Comparison of ENCODE assay signal across 24 mouse cellular contexts in genomic region chr2:65346037-65346436, GRCm38 (mm10). TPM values are rescaled to one million over a fixed set of nuclear protein-coding genes. Genes with fewer than 3 reads are reported as not detected.
DNase-seq lines count a peak whose midpoint lies in the region; ATAC-seq and TF ChIP-seq lines count a peak whose summit lies in the region.
"Had no signal": no experiment of that assay in that cellular context is flagged by ENCODE, and none has a peak within 500 bp of the region (broad histone marks: within the 10 kb centered on the region; RNA-seq: fewer than 3 reads in every experiment).

No protein-coding gene starts in this region.

- intact Hi-C loops in gastrocnemius, postnatal 14 days (cut with DNase I; ENCODE audit: low total_unique reads) = loop anchor here (10.0 kb wide), 1 partner anchor 381 kb away; no protein-coding TSS in a partner anchor

- H3K4me1 ChIP-seq in intestine, embryonic 15.5 days (replicated peaks) = no peaks in the 10 kb centered on the region
- H3K4me1 ChIP-seq in intestine, embryonic 16.5 days (ENCODE audit: control insufficient read depth, insufficient read depth, low read length) = no peaks in the 10 kb centered on the region
- H3K4me1 ChIP-seq in intestine, postnatal 0 days (replicated peaks; ENCODE audit: control insufficient read depth, insufficient read depth, low read length) = no peaks in the 10 kb centered on the region

- peak; percentile 7 for DNase-seq in induced T-regulatory cell, adult 2 months (ENCODE audit: low read depth)
- DNase-seq in gastrocnemius, postnatal 14 days = no peak
- no peak for DNase-seq in left cerebral cortex, adult 8-10 months (ENCODE audit: low spot score in 2 of 2)
- DNase-seq in thymus, postnatal 4 days = no peak
- DNase-seq in lung, postnatal 4 days = no peak
- DNase-seq: adrenal gland, adult 2 months; adrenal gland, adult 8-10 months; adrenal gland, postnatal 10 days; adrenal gland, postnatal 14 days; adrenal gland, postnatal 25 days; adrenal gland, postnatal 36 days; B cell, adult 2 months; cerebellum, adult 11 months; cerebellum, adult 11-12 months had no signal

- ATAC-seq in intestine, embryonic 15.5 days = peak; percentile 65; the same call in 1 of the 2 replicates
- ATAC-seq in intestine, embryonic 16.5 days = peak; percentile 70; the same call in 1 of the 2 replicates
- ATAC-seq in intestine, postnatal 0 days = peak; percentile 60
- ATAC-seq: activated CD4-positive, CD25-positive, alpha-beta regulatory T cell, adult 4 months; CD4-positive, CD25-positive, alpha-beta regulatory T cell, adult 4 months; Patski had no signal

- no peak overlapping the region for H3K27ac ChIP-seq in intestine, embryonic 15.5 days
- H3K27ac ChIP-seq in intestine, embryonic 16.5 days (ENCODE audit: low read length) = no peak overlapping the region
- H3K27ac ChIP-seq in intestine, postnatal 0 days (ENCODE audit: low read depth, low read length) = no peak overlapping the region

- TF ChIP-seq CTCF in intestine, postnatal 0 days (IDR thresholded peaks at IDR 0.05; ENCODE audit: low read depth) = no peak

- no peaks in the 10 kb centered on the region for H3K36me3 ChIP-seq in intestine, embryonic 15.5 days
- no peaks in the 10 kb centered on the region for H3K36me3 ChIP-seq in intestine, embryonic 16.5 days (ENCODE audit: control insufficient read depth, insufficient read depth, low read length)
- H3K36me3 ChIP-seq in intestine, postnatal 0 days (ENCODE audit: control insufficient read depth, insufficient read depth) = no peaks in the 10 kb centered on the region
- H3K36me3 ChIP-seq: G1E had no signal

- H3K4me2 ChIP-seq in intestine, embryonic 15.5 days (replicated peaks) = no peak overlapping the region
- no peak overlapping the region for H3K4me2 ChIP-seq in intestine, embryonic 16.5 days (ENCODE audit: low read depth, low read length)
- no peak overlapping the region for H3K4me2 ChIP-seq in intestine, postnatal 0 days (replicated peaks; ENCODE audit: low read depth)

- no peak overlapping the region for H3K4me3 ChIP-seq in intestine, embryonic 15.5 days (replicated peaks)
- no peak overlapping the region for H3K4me3 ChIP-seq in intestine, embryonic 16.5 days (ENCODE audit: low read length)
- no peak overlapping the region for H3K4me3 ChIP-seq in intestine, postnatal 0 days (ENCODE audit: low read depth, low read length)

- H3K27me3 ChIP-seq in intestine, embryonic 15.5 days (replicated peaks) = no peaks in the 10 kb centered on the region
- H3K27me3 ChIP-seq in intestine, embryonic 16.5 days (replicated peaks; ENCODE audit: control insufficient read depth, insufficient read depth, low read length) = no peaks in the 10 kb centered on the region
- H3K27me3 ChIP-seq in intestine, postnatal 0 days (replicated peaks; ENCODE audit: control insufficient read depth, insufficient read depth, low read length) = no peaks in the 10 kb centered on the region
- H3K27me3 ChIP-seq: CH12.LX had no signal

- H3K9me3 ChIP-seq in intestine, embryonic 15.5 days = no peaks in the 10 kb centered on the region
- no peaks in the 10 kb centered on the region for H3K9me3 ChIP-seq in intestine, embryonic 16.5 days (ENCODE audit: control insufficient read depth, low read length)
- no peaks in the 10 kb centered on the region for H3K9me3 ChIP-seq in intestine, postnatal 0 days (ENCODE audit: control insufficient read depth)

- H3K9ac ChIP-seq in intestine, embryonic 15.5 days = no peak overlapping the region
- no peak overlapping the region for H3K9ac ChIP-seq in intestine, embryonic 16.5 days (ENCODE audit: low read depth, low read length)
- H3K9ac ChIP-seq in intestine, postnatal 0 days (ENCODE audit: low read depth, low read length) = no peak overlapping the region

- 61% methylated on average over 5 of the region's 5 CpGs for WGBS in intestine, embryonic 15.5 days
- 69% methylated on average over 5 of the region's 5 CpGs for WGBS in intestine, embryonic 16.5 days
- WGBS in intestine, postnatal 0 days = 39% methylated on average over 5 of the region's 5 CpGs

RNA-seq across cellular contexts. Expression of gene Slc38a11, which starts 17.8 kb away (rescaled TPM):
- polyA plus RNA-seq in intestine, embryonic 15.5 days (2015; fragmentation: Nextera tagmentation; extraction: Ambion mirVana) = 0.66 and 1.0 TPM in 2 replicates
- 0.57 and 0.65 TPM in 2 replicates for polyA plus RNA-seq in intestine, embryonic 16.5 days (2015; fragmentation: Nextera tagmentation; extraction: Ambion mirVana)
- polyA plus RNA-seq in intestine, postnatal 0 days (2015; fragmentation: Nextera tagmentation; extraction: Ambion mirVana) = 0.50 and 0.63 TPM in 2 replicates
- total RNA-seq in gastrocnemius, postnatal 14 days (2021) = 1 to 10 TPM in 1 of 2 experiments, under 1 TPM in 1; 0.97 to 1.2 TPM
- 1 to 10 TPM; 1.9 to 3.6 (median 2.7) TPM for total RNA-seq in left cerebral cortex, adult 8-10 months (2022)
- total RNA-seq: CH12.LX, MEL had no signal
- polyA plus RNA-seq: activated CD4-positive, CD25-positive, alpha-beta regulatory T cell, adult 4 months; C2C12; CD4-positive, CD25-positive, alpha-beta regulatory T cell, adult 4 months; G1E; Patski had no signal
